Mouse (Mus musculus) hematopoietic stem cell, adult 5-6 weeks (primary cell): ENCODE results near the gene C1qtnf12. TPM values are rescaled to one million over a fixed set of nuclear protein-coding genes. Genes with fewer than 3 reads are reported as not detected.

Experiments used
- ATAC-seq, 2 experiments: fragments of 125-278 bp in 1 of 2; replicated peaks in 1 of 2; 2 replicates each; pipeline ENCODE4 v1.8.0; 2016 to 2017; ENCODE audit warnings: inconsistent platforms in 2 of 2, mild to moderate bottlenecking in 2 of 2, moderate number of reproducible peaks in 2 of 2, low read depth in 1 of 2, moderate TSS enrichment in 1 of 2; ENCODE audit not compliant: low FRiP score in 2 of 2, poor library complexity in 2 of 2, severe bottlenecking in 2 of 2, insufficient read depth in 1 of 2, low TSS enrichment in 1 of 2
- total RNA-seq: library from RNA; stranded (forward); fragments of 172-1452, 232-1000 nt; gene quantifications from 2 replicates; pipeline ENCODE4 v1.2.3, GENCODE M21; 2017

Gene C1qtnf12
- 12.1 and 36.7 TPM in 2 replicates for total RNA-seq

- ATAC-seq = peak; percentile 71 to 76
Observed at GRCm38 (mm10) chr4:155962167-155962971, at the start of gene C1qtnf12. TSS of gene C1qtnf12 (plus strand) at chr4:155962318.

GRCm38 (mm10) chr4:155932031-155932430, 30.1 kb upstream of the C1qtnf12 start:
- ATAC-seq = no peak

GRCm38 (mm10) chr4:155943049-155943452, 19.1 kb upstream of the C1qtnf12 start:
- ATAC-seq = peak; percentile 15 to 42; a peak in 2 of 4 replicates

- ATAC-seq = peak; percentile 92 to 97
Observed at GRCm38 (mm10) chr4:155943534-155944249, 18.4 kb upstream of the C1qtnf12 start, which contains the start of gene Ube2j2. TSS of gene Ube2j2 (plus strand) at chr4:155943831.

GRCm38 (mm10) chr4:155944271-155944670, 17.8 kb upstream of the C1qtnf12 start:
- ATAC-seq = peak; percentile 18 to 28; a peak in 2 of 4 replicates

DNA sequence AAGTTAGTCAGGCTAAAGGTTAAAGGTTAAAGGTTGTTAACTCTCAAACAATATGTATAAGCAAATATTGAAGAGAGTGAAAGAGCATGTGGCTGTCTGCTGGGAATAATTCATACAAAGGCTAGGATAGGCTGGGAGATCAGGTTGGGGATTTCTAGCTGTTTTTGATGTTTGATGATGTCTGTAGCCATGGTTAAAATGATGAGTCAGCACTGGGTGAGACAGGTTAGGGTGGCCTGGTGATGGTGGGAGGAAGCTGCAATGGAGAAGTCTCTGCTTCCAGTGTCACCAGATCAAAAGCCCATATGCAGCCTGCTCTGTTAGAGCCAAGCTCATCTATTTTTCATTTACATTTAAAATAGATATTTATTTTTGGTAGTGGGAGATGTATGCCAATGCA, 15.0 kb upstream of the C1qtnf12 start:
- ATAC-seq = no peak

DNA sequence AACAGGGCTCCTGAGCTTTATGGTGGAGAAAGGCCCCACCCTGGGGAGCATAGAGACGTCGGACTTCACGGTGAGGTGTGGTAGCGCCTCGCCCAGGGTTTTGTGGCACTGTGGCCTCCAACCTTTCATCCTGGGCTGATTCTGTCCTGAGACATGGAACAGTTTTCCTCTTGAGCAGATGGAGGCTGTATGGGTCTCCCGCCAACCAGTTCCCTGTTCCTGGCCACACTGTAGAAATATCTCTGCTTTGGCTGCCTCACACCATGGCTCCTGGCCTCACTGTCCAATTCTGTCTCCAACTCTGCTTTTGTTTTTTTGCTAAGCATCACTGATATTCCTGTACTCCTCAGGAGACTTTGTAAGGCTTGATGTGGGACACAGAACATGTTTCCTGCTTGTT, 6.6 kb upstream of the C1qtnf12 start:
- ATAC-seq = no peak

- peak; percentile 65 to 70 for ATAC-seq
Observed at GRCm38 (mm10) chr4:155959275-155959674, 2.8 kb upstream of the C1qtnf12 start.

DNA sequence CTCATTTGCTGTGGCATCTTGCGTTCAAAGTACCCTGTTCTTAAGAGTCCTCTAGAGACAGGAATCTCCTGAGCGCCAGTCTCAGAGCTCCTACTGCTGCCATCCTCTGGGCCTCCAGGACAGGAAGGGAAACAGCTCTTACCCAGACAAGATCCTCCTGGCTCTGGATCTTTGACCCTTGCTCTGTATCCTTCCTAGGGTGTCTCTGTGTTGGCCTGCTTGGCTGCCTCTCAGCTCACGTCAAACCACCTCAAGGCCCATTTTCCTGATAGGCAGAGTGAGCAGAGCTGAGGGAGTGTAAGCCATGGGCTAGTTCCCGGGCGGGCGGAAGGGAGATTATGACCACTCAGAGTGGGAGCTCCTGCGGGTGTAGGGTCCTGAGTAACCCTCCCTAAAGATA, 988 bp downstream of the C1qtnf12 start:
- no peak for ATAC-seq

DNA sequence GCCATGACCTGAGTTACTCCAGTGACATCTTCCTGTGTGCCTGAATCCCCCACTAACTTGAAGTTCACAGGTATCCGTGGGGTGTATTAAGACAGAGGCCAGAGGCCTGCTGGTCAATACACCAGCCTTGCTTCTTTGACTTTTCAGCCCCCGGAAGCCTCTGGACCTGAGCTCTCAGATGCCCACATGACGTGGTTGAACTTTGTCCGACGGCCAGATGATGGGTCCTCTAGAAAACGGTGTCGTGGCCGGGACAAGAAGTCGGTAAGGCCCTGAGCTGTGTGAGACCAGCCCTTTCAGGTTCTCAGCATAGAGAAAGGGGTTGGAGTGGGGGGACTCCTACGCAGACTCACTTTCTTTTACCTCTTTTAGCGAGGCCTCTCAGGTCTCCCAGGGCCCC, 2.3 kb downstream of the C1qtnf12 start:
- no peak for ATAC-seq

DNA sequence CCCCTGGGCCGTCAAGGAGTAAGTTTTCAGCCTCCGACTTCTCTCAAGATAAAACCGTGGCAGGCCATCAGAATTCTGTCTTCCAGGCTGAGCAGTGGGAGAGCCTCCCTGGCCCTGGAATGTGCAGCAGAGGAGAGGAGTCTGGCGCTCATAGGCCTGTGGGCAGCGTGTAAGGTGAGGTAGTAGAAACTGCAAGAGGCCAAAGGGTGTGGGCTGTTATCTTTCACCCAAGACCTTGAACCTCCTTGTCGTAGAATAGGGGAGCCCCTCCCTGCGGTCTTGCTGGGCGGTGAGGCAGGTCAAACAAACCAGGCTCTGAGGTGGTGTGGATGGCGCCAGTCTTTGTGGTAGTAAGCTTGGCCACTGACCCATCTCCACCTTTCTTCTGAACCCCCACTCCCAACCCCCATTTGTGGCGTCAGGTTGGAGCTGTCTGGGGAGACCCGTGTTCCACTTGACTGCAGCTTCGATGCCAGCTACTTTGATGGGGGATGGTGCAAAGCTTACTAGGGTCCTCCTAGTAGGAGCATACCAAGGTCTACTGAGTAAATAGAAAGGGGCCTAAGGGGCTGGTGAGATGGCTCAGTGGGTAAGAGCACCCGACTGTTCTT, 7.0 kb downstream of the C1qtnf12 start:
- no peak for ATAC-seq

- no peak for ATAC-seq
Observed at GRCm38 (mm10) chr4:155970286-155970685, 8.2 kb downstream of the C1qtnf12 start.

DNA sequence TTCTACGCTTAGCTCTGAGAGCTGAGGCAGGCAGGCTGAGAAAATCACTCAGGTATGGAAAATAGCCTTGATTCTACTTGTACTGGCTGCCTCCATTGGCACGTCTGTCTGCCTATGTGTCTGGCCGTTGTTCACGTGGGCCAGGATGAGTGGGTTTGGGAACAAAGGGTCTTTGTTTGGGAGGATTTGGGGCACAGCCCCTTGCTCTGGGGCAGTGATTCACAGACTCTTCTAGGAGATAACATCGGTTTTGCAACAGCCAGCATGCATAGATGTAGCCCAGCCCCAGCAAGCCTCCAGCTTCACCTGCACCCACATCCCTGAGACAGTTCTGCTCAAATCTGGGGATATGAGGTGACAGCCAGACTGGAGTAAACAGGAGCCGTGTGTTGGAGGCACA, 10.5 kb downstream of the C1qtnf12 start:
- no peak for ATAC-seq

DNA sequence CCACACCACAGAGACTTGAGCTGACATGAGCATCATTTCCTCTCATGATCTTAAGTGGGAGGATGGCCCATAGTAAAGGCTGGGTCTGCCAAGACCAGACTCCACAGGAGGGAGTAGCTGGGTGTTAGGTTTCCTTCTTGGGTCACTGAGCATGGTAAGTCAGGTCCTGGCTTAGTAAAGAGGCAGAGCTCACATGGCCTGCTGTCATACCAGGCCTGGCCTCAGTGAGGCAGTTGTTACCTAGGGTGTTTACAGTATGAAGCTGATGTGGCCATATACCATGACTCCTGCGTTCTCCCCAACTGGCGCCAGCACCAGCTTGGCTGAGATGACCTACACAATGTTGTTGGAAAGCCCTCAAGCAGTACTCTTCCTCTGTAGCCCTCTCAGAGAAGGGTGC, 11.1 kb downstream of the C1qtnf12 start:
- no peak for ATAC-seq

DNA sequence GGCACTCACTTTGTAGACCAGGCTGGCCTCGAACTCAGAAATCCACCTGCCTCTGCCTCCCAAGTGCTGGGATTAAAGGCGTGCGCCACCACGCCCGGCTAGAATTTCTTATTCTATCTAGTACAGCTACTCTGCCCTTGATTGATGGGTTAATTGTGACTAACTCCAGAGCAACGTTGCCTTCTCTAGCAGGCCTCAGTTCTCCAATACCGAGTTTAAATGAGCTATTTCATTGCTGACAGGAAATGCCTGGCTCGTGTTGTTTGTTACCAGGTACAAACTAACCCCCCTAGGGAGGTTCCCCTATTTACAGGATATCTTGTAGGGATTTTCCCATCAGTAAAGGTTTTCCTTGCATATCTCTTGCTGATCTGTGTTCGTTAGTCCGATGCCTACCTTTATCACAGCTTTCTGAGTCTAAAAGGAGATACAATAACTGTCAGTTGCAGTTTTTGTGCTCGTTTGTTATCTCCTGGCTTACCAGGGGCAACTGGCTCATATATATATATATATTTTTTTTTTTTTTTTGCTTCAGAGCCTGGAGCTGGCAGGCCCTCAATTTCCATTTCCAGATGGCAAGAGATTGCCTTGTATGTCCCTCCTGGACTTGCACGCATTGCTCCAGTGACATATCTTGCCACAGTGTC, 19.4 kb downstream of the C1qtnf12 start:
- no peak for ATAC-seq

DNA sequence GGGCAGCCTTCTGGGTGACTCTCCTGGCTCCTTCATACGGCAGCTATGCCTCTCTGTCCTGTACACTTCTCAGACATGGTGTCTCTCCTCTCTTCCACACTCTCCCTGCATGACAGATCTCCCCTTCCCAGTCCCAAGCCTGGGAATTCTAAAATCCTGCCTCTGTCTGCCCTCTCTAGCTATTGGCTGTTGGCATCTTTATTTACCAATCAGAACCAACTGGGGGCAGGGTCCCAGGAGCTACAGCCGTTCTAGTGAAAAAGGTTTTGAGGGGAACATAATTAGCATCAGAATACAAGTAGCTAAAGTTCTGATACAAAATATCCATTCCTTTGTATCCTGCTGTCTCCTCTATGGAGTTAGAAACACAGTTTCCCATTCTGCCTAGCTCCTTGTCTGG, 21.7 kb downstream of the C1qtnf12 start:
- no peak for ATAC-seq

- peak in 1 of 2 experiments; percentile 20; a peak in 1 of 4 replicates for ATAC-seq
Observed at GRCm38 (mm10) chr4:155991211-155991907, 29.2 kb downstream of the C1qtnf12 start.
